Mouse (Mus musculus): ENCODE measurements around the gene Gm10260. TPM values are rescaled to one million over a fixed set of nuclear protein-coding genes. Genes with fewer than 3 reads are reported as not detected.

Gm10260 gene
- total RNA-seq (2014; rRNA removed; ENCODE audit: low replicate concordance) (418 and 531 TPM in 2 replicates), polyA plus RNA-seq (2015; fragmentation: Nextera tagmentation; extraction: Ambion mirVana) (2.3 and 3.3 TPM in 2 replicates)

DNA sequence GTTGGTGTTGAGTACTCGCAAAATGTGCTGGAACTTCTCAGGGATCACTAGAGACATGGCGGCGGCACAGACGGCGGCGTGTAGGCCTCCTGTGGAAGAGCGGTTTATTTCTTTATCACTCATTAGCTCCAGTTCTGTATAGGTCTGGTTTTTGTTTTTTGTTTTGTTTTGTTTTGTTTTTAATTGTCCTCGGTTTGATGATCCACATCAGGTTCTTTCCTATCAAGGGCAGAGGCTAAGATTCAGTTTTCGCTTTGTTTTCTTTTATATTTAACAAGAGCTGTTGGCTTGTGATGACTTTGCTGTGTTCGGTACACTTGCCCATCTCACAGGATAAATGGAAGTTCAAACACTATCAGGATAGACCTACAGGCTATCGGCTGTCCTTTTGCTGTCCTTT lies at the start of gene Gm10260:
Gm10260 (minus strand) TSS at position 101 of the 400 bp plus-strand sequence.
- ATAC-seq (ENCODE audit: insufficient read depth, low read depth), result no peak

DNA sequence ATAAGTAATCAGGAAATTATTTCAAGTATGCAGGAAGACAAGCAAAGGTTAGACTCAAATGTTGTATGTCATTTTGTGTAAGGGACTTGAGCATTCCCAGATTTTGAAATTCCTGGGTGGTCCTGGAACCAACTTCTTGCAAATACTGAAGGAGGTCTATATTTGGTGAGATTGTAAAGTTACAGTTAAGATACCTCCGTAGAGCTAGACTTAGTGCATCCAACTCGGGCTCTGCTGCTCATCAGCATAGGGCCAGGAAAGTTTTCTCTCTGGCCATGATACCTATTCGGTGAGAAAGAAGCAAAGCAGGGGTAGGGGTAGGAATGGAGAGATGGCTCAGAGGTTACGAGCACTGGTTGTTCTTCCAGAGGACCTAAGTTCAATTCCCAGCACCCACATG lies 49.4 kb upstream of the Gm10260 start:
- DNase-seq (ENCODE audit: low spot score) (no peak), ATAC-seq (ENCODE audit: insufficient read depth, low read depth) (no peak)
- Histone ChIP-seq H3K36me3 (replicated peaks; ENCODE audit: control insufficient read depth, insufficient read depth, low read length) (no peaks in the 10 kb centered on the region), H3K27me3 (ENCODE audit: control insufficient read depth, insufficient read depth, low read length) (no peaks in the 10 kb centered on the region), H3K4me3 (ENCODE audit: low read depth, low read length) (no peak overlapping the region), H3K4me1 (ENCODE audit: control insufficient read depth, insufficient read depth) (no peaks in the 10 kb centered on the region), H3K27ac (ENCODE audit: low read depth) (no peak overlapping the region), H3K9me3 (replicated peaks; ENCODE audit: control insufficient read depth, low read length) (no peaks in the 10 kb centered on the region), H3K4me2 (ENCODE audit: low read depth, low read length) (no peak overlapping the region), H3K9ac (replicated peaks; ENCODE audit: low read depth, low read length) (no peak overlapping the region)
- WGBS, result 75% methylated on average over 4 of the region's 4 CpGs
- TF ChIP-seq EP300 (IDR thresholded peaks at IDR 0.05; ENCODE audit: low read depth) (no peak), CTCF (IDR thresholded peaks at IDR 0.05; ENCODE audit: low read depth) (no peak)

More for the DNA sequence above, at the start of gene Gm10260:
- Histone ChIP-seq H3K4me2 (ENCODE audit: low read depth, low read length) (no peak within 1 kb of the TSS), H3K27me3 (ENCODE audit: control insufficient read depth, insufficient read depth, low read length) (no peaks in the 10 kb centered on the region), H3K27ac (ENCODE audit: low read depth) (no peak within 1 kb of the TSS), H3K36me3 (replicated peaks; ENCODE audit: control insufficient read depth, insufficient read depth, low read length) (no peaks in the 10 kb centered on the region), H3K4me1 (ENCODE audit: control insufficient read depth, insufficient read depth) (peaks cover 16% of the 10 kb centered on the region), H3K9ac (replicated peaks; ENCODE audit: low read depth, low read length) (no peak within 1 kb of the TSS), H3K9me3 (replicated peaks; ENCODE audit: control insufficient read depth, low read length) (no peaks in the 10 kb centered on the region), H3K4me3 (ENCODE audit: low read depth, low read length) (no peak within 1 kb of the TSS)
- 89% methylated on average over 10 of the region's 11 CpGs for WGBS
- TF ChIP-seq EP300 (IDR thresholded peaks at IDR 0.05; ENCODE audit: low read depth) (no peak), CTCF (IDR thresholded peaks at IDR 0.05; ENCODE audit: low read depth) (no peak)
- no peak for DNase-seq (ENCODE audit: low spot score)

GRCm38 (mm10) chr13:97805907-97806306 lies 45.5 kb upstream of the Gm10260 start:
- Histone ChIP-seq H3K4me1 (ENCODE audit: control insufficient read depth, insufficient read depth) (no peaks in the 10 kb centered on the region), H3K27ac (ENCODE audit: low read depth) (no peak overlapping the region), H3K4me2 (ENCODE audit: low read depth, low read length) (no peak overlapping the region), H3K27me3 (ENCODE audit: control insufficient read depth, insufficient read depth, low read length) (no peaks in the 10 kb centered on the region), H3K36me3 (replicated peaks; ENCODE audit: control insufficient read depth, insufficient read depth, low read length) (no peaks in the 10 kb centered on the region), H3K9me3 (replicated peaks; ENCODE audit: control insufficient read depth, low read length) (no peaks in the 10 kb centered on the region), H3K4me3 (ENCODE audit: low read depth, low read length) (no peak overlapping the region), H3K9ac (replicated peaks; ENCODE audit: low read depth, low read length) (no peak overlapping the region)
- TF ChIP-seq CTCF (IDR thresholded peaks at IDR 0.05; ENCODE audit: low read depth) (no peak), EP300 (IDR thresholded peaks at IDR 0.05; ENCODE audit: low read depth) (no peak)
- ATAC-seq (ENCODE audit: insufficient read depth, low read depth), result no peak
- DNase-seq (ENCODE audit: low spot score), result no peak
- WGBS, result 73% methylated on average over 9 of the region's 9 CpGs

GRCm38 (mm10) chr13:97802386-97802785 lies 42.0 kb upstream of the Gm10260 start:
- no peaks in the 10 kb centered on the region for H3K4me1 ChIP-seq (ENCODE audit: control insufficient read depth, insufficient read depth)
- 80% methylated on average over 4 of the region's 4 CpGs for WGBS
- H3K4me3 ChIP-seq (ENCODE audit: low read depth, low read length), result no peak overlapping the region
- H3K9me3 ChIP-seq (replicated peaks; ENCODE audit: control insufficient read depth, low read length), result no peaks in the 10 kb centered on the region
- ATAC-seq (ENCODE audit: insufficient read depth, low read depth) (no peak), DNase-seq (ENCODE audit: low spot score) (no peak)
- H3K27me3 ChIP-seq (ENCODE audit: control insufficient read depth, insufficient read depth, low read length), result no peaks in the 10 kb centered on the region
- no peak overlapping the region for H3K27ac ChIP-seq (ENCODE audit: low read depth)
- no peaks in the 10 kb centered on the region for H3K36me3 ChIP-seq (replicated peaks; ENCODE audit: control insufficient read depth, insufficient read depth, low read length)
- no peak for TF ChIP-seq CTCF (IDR thresholded peaks at IDR 0.05; ENCODE audit: low read depth)
- no peak for TF ChIP-seq EP300 (IDR thresholded peaks at IDR 0.05; ENCODE audit: low read depth)
- no peak overlapping the region for H3K9ac ChIP-seq (replicated peaks; ENCODE audit: low read depth, low read length)
- no peak overlapping the region for H3K4me2 ChIP-seq (ENCODE audit: low read depth, low read length)

GRCm38 (mm10) chr13:97797462-97797861 lies 37.0 kb upstream of the Gm10260 start:
- no peak overlapping the region for H3K4me2 ChIP-seq (ENCODE audit: low read depth, low read length)
- H3K4me1 ChIP-seq (ENCODE audit: control insufficient read depth, insufficient read depth), result no peaks in the 10 kb centered on the region
- no peak overlapping the region for H3K4me3 ChIP-seq (ENCODE audit: low read depth, low read length)
- TF ChIP-seq CTCF (IDR thresholded peaks at IDR 0.05; ENCODE audit: low read depth) (no peak), EP300 (IDR thresholded peaks at IDR 0.05; ENCODE audit: low read depth) (no peak)
- H3K36me3 ChIP-seq (replicated peaks; ENCODE audit: control insufficient read depth, insufficient read depth, low read length), result no peaks in the 10 kb centered on the region
- DNase-seq (ENCODE audit: low spot score) (no peak), ATAC-seq (ENCODE audit: insufficient read depth, low read depth) (no peak)
- no peaks in the 10 kb centered on the region for H3K9me3 ChIP-seq (replicated peaks; ENCODE audit: control insufficient read depth, low read length)
- H3K27ac ChIP-seq (ENCODE audit: low read depth), result no peak overlapping the region
- H3K9ac ChIP-seq (replicated peaks; ENCODE audit: low read depth, low read length), result no peak overlapping the region
- WGBS, result 68% methylated on average over 5 of the region's 5 CpGs
- H3K27me3 ChIP-seq (ENCODE audit: control insufficient read depth, insufficient read depth, low read length), result no peaks in the 10 kb centered on the region

GRCm38 (mm10) chr13:97794780-97795179 lies 34.3 kb upstream of the Gm10260 start:
- H3K4me1 ChIP-seq (ENCODE audit: control insufficient read depth, insufficient read depth), result no peaks in the 10 kb centered on the region
- H3K36me3 ChIP-seq (replicated peaks; ENCODE audit: control insufficient read depth, insufficient read depth, low read length), result no peaks in the 10 kb centered on the region
- H3K27ac ChIP-seq (ENCODE audit: low read depth), result no peak overlapping the region
- TF ChIP-seq CTCF (IDR thresholded peaks at IDR 0.05; ENCODE audit: low read depth), result no peak
- H3K27me3 ChIP-seq (ENCODE audit: control insufficient read depth, insufficient read depth, low read length), result no peaks in the 10 kb centered on the region
- DNase-seq (ENCODE audit: low spot score) (no peak), ATAC-seq (ENCODE audit: insufficient read depth, low read depth) (no peak)
- H3K9me3 ChIP-seq (replicated peaks; ENCODE audit: control insufficient read depth, low read length), result no peaks in the 10 kb centered on the region
- no peak overlapping the region for H3K4me2 ChIP-seq (ENCODE audit: low read depth, low read length)
- no peak overlapping the region for H3K9ac ChIP-seq (replicated peaks; ENCODE audit: low read depth, low read length)
- H3K4me3 ChIP-seq (ENCODE audit: low read depth, low read length), result no peak overlapping the region
- 38% methylated on average over 1 of the region's 1 CpGs for WGBS
